Mouse (Mus musculus): ENCODE measurements around the gene Ahcyl2.

Ahcyl2 gene

GRCm38 (mm10) chr6:29914136-29914535 is 146.3 kb downstream of the Ahcyl2 start:
- no peak for DNase-seq (ENCODE audit: low spot score)

GRCm38 (mm10) chr6:29915836-29916235 is 148.0 kb downstream of the Ahcyl2 start:
- DNase-seq (ENCODE audit: low spot score): no peak

GRCm38 (mm10) chr6:29916530-29917382 is 148.9 kb downstream of the Ahcyl2 start, which contains the start of gene Strip2:
Gene Strip2 (plus strand): TSS chr6:29917012.
- peak; percentile 80 for DNase-seq (ENCODE audit: low spot score)

GRCm38 (mm10) chr6:29917383-29917720 is 149.5 kb downstream of the Ahcyl2 start:
- DNase-seq (ENCODE audit: low spot score): no peak

- no peak for DNase-seq (ENCODE audit: low spot score)
Measured at GRCm38 (mm10) chr6:29917947-29918346, 150.1 kb downstream of the Ahcyl2 start.

GRCm38 (mm10) chr6:29923501-29923900 is 155.7 kb downstream of the Ahcyl2 start:
- DNase-seq (ENCODE audit: low spot score): no peak

GRCm38 (mm10) chr6:29925594-29926219 is 157.9 kb downstream of the Ahcyl2 start:
- no peak for DNase-seq (ENCODE audit: low spot score)

- DNase-seq (ENCODE audit: low spot score): no peak
Measured at GRCm38 (mm10) chr6:29930087-29930486, 162.3 kb downstream of the Ahcyl2 start.

- DNase-seq (ENCODE audit: low spot score): no peak
Measured at GRCm38 (mm10) chr6:29930665-29931064, 162.9 kb downstream of the Ahcyl2 start.

GRCm38 (mm10) chr6:29931181-29931580 is 163.4 kb downstream of the Ahcyl2 start:
- DNase-seq (ENCODE audit: low spot score): no peak

- DNase-seq (ENCODE audit: low spot score): no peak
Measured at GRCm38 (mm10) chr6:29935741-29936140, 167.9 kb downstream of the Ahcyl2 start.

- DNase-seq (ENCODE audit: low spot score): no peak
Measured at GRCm38 (mm10) chr6:29940428-29940827, 172.6 kb downstream of the Ahcyl2 start.

- DNase-seq (ENCODE audit: low spot score): no peak
Measured at GRCm38 (mm10) chr6:29941036-29941435, 173.2 kb downstream of the Ahcyl2 start.

GRCm38 (mm10) chr6:29944465-29944864 is 176.7 kb downstream of the Ahcyl2 start:
- DNase-seq (ENCODE audit: low spot score): no peak

GRCm38 (mm10) chr6:29946568-29946967 is 178.8 kb downstream of the Ahcyl2 start:
- no peak for DNase-seq (ENCODE audit: low spot score)

GRCm38 (mm10) chr6:29947823-29948222 is 180.0 kb downstream of the Ahcyl2 start:
- no peak for DNase-seq (ENCODE audit: low spot score)

GRCm38 (mm10) chr6:29956749-29957148 is 188.9 kb downstream of the Ahcyl2 start:
- DNase-seq (ENCODE audit: low spot score): no peak

- no peak for DNase-seq (ENCODE audit: low spot score)
Measured at GRCm38 (mm10) chr6:29958669-29959068, 190.9 kb downstream of the Ahcyl2 start.

GRCm38 (mm10) chr6:29961081-29961480 is 193.3 kb downstream of the Ahcyl2 start:
- DNase-seq (ENCODE audit: low spot score): no peak
